Mouse (Mus musculus): Measurements from ENCODE around the gene Vps9d1. TPM values are rescaled to one million over a fixed set of nuclear protein-coding genes. Genes with fewer than 3 reads are reported as not detected.
"Not testable (repeated sequence)": the region's sequence is repeated elsewhere in the genome, so short reads cannot be mapped to it uniquely, and the experiment has no call there.

Gene Vps9d1
- polyA plus RNA-seq, 1 experiment from 2014 or later: 24.5 TPM

DNA sequence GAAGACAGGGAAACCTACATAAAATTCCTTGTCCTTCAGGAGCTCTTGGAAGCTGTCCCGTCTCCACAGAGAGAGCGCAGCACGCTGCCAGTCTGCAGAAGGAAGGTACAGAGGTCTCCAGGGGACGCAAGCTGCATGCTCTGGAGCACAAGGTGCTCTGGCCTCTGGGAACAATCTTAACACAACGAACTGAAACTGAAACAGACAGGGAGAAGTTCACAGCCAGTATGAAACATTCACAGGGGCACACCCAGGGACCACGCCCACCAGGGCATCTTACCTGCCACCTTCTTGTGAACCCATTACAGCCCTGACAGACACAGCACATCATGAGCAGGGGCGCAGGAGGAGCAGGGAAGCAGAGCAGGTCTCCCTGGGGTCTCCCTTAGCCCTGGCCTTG lies 29.8 kb upstream of the Vps9d1 start:
- H3K9me3 ChIP-seq (ENCODE audit: control insufficient read depth, low read length): no peaks in the 10 kb centered on the region
- H3K9ac ChIP-seq (ENCODE audit: low read depth, low read length): no peak overlapping the region
- H3K4me1 ChIP-seq (ENCODE audit: control insufficient read depth, insufficient read depth, low read length): no peaks in the 10 kb centered on the region
- DNase-seq (ENCODE audit: low spot score): no peak
- H3K4me2 ChIP-seq (ENCODE audit: low read depth, low read length): no peak overlapping the region
- H3K36me3 ChIP-seq (ENCODE audit: control insufficient read depth, insufficient read depth, low read length): peaks cover 22% of the 10 kb centered on the region; the same call in 1 of the 2 replicates
- H3K27me3 ChIP-seq (replicated peaks; ENCODE audit: control insufficient read depth, insufficient read depth, low read length): no peaks in the 10 kb centered on the region
- 83% methylated on average over 7 of the region's 7 CpGs for WGBS
- no peak overlapping the region for H3K27ac ChIP-seq (replicated peaks; ENCODE audit: low read depth, low read length)
- ATAC-seq (ENCODE audit: low read depth): no peak
- no peak overlapping the region for H3K4me3 ChIP-seq (ENCODE audit: low read depth, low read length)

DNA sequence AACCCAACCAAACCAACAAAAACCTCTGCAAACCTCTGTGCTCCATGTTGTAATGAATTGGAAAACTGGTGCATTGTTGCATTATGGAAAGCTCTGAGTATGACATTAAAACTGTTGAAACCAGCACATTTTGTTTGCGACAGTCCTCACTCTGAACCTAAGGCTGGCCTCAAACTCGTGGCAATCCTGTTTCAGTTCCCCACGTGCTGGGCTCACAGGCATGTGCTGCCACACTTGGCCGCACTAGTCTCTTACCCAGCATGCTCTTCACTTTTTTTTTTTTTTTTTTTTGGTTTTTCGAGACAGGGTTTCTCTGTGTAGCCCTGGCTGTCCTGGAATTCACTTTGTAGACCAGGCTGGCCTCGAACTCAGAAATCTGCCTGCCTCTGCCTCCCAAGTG lies 28.8 kb upstream of the Vps9d1 start:
- H3K9ac ChIP-seq (ENCODE audit: low read depth, low read length); H3K4me2 ChIP-seq (ENCODE audit: low read depth, low read length); H3K9me3 ChIP-seq (ENCODE audit: control insufficient read depth, low read length); H3K4me1 ChIP-seq (ENCODE audit: control insufficient read depth, insufficient read depth, low read length); H3K27me3 ChIP-seq (replicated peaks; ENCODE audit: control insufficient read depth, insufficient read depth, low read length); ATAC-seq (ENCODE audit: low read depth); H3K4me3 ChIP-seq (ENCODE audit: low read depth, low read length); H3K27ac ChIP-seq (replicated peaks; ENCODE audit: low read depth, low read length); DNase-seq (ENCODE audit: low spot score): not testable (repeated sequence)
- 88% methylated on average over 5 of the region's 6 CpGs for WGBS
- H3K36me3 ChIP-seq (ENCODE audit: control insufficient read depth, insufficient read depth, low read length): peaks cover 17% of the 10 kb centered on the region; the same call in 1 of the 2 replicates

DNA sequence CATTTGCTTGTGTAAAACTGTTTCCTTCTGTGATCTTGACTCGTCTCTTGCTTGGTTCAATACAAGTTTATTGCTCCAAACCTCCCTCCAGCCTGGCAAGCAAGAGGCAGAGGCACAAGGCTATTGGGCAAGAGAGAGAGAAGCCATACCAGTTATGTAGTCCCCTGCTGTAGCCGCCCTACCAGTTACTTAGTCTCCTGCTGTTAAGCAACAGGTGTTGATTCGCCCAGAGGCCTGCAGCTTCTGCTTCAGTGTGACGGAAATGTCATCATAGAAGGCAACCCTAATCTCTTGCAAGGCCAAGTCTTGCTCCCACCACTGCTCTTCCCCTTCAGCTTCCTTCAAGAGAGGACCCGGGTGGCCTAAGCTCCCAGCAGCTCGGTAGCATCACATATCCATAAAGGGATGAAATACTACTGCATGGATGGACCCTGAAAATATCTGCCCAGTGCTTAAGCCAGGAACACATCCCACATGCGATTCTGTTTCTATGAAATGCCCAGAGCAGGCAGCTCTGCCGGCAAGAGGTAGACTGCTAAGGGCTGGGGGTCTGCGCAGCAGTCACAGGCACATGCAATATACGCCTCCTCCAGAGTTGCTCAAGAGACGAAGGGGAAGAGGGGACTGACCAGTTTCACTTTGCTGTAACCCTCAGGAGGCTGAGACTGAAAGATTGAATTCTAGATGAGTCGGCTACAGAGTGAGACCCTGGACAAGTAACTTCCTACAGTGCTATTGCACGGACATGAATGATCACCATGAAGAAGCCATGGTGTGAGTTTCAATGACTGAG lies 26.4 kb upstream of the Vps9d1 start:
- Histone ChIP-seq H3K9me3 (ENCODE audit: control insufficient read depth, low read length) (no peaks in the 10 kb centered on the region), H3K27me3 (replicated peaks; ENCODE audit: control insufficient read depth, insufficient read depth, low read length) (no peaks in the 10 kb centered on the region), H3K4me3 (ENCODE audit: low read depth, low read length) (no peak overlapping the region), H3K36me3 (ENCODE audit: control insufficient read depth, insufficient read depth, low read length) (peaks cover 11% of the 10 kb centered on the region; the same call in 1 of the 2 replicates), H3K4me2 (ENCODE audit: low read depth, low read length) (no peak overlapping the region), H3K9ac (ENCODE audit: low read depth, low read length) (no peak overlapping the region), H3K4me1 (ENCODE audit: control insufficient read depth, insufficient read depth, low read length) (no peaks in the 10 kb centered on the region), H3K27ac (replicated peaks; ENCODE audit: low read depth, low read length) (no peak overlapping the region)
- WGBS: 86% methylated on average over 13 of the region's 13 CpGs
- no peak for ATAC-seq (ENCODE audit: low read depth)
- no peak for DNase-seq (ENCODE audit: low spot score)

DNA sequence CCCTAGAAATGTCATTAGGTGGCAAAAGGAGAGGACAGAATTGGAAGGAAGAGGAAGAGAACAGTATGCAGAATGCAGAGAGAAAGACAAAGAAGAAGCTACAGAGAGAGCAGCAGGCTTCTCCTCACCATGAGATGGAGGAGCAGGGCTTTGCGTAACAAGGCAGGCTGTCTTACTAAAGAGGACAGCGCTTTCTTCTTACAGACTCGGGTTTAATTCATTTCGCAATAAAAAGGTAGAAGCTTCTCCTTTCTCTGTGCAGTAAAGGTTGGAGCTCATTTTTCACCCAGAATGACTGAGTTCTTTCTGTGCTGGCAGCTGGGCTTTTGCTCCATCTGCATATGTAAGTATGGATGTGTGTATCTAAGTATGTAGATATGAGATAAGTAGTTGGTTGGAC lies 25.7 kb upstream of the Vps9d1 start:
- WGBS: 91% methylated on average over 4 of the region's 4 CpGs
- Histone ChIP-seq H3K4me2 (ENCODE audit: low read depth, low read length) (no peak overlapping the region), H3K27me3 (replicated peaks; ENCODE audit: control insufficient read depth, insufficient read depth, low read length) (no peaks in the 10 kb centered on the region), H3K4me1 (ENCODE audit: control insufficient read depth, insufficient read depth, low read length) (no peaks in the 10 kb centered on the region), H3K27ac (replicated peaks; ENCODE audit: low read depth, low read length) (no peak overlapping the region), H3K4me3 (ENCODE audit: low read depth, low read length) (no peak overlapping the region), H3K9me3 (ENCODE audit: control insufficient read depth, low read length) (no peaks in the 10 kb centered on the region), H3K9ac (ENCODE audit: low read depth, low read length) (no peak overlapping the region), H3K36me3 (ENCODE audit: control insufficient read depth, insufficient read depth, low read length) (peaks cover 11% of the 10 kb centered on the region; the same call in 1 of the 2 replicates)
- ATAC-seq (ENCODE audit: low read depth) (no peak), DNase-seq (ENCODE audit: low spot score) (no peak)

DNA sequence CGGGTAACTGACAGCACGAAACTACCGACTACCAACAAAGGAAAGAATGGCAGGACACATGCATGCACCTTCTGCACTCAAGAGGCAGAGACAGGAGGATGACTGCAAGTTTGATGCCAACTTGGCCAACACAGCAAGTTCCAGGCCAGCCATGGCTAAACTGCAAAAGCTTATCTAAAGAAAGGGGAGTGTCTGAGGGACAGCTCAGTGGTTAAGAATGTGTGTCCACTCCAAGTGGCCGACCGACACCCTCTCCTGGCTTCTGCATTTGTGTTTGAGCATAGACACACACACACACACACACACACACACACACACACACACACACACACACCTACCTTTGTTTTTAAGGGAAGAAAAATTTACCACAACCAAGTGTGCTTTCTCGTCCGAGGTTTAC lies 24.3 kb upstream of the Vps9d1 start:
- Histone ChIP-seq H3K27ac (replicated peaks; ENCODE audit: low read depth, low read length) (no peak overlapping the region), H3K36me3 (ENCODE audit: control insufficient read depth, insufficient read depth, low read length) (peaks cover 14% of the 10 kb centered on the region; the same call in 1 of the 2 replicates), H3K27me3 (replicated peaks; ENCODE audit: control insufficient read depth, insufficient read depth, low read length) (no peaks in the 10 kb centered on the region), H3K4me2 (ENCODE audit: low read depth, low read length) (no peak overlapping the region), H3K4me1 (ENCODE audit: control insufficient read depth, insufficient read depth, low read length) (no peaks in the 10 kb centered on the region), H3K9ac (ENCODE audit: low read depth, low read length) (no peak overlapping the region), H3K4me3 (ENCODE audit: low read depth, low read length) (no peak overlapping the region), H3K9me3 (ENCODE audit: control insufficient read depth, low read length) (no peaks in the 10 kb centered on the region)
- ATAC-seq (ENCODE audit: low read depth) (no peak), DNase-seq (ENCODE audit: low spot score) (no peak)
- 93% methylated on average over 7 of the region's 7 CpGs for WGBS

DNA sequence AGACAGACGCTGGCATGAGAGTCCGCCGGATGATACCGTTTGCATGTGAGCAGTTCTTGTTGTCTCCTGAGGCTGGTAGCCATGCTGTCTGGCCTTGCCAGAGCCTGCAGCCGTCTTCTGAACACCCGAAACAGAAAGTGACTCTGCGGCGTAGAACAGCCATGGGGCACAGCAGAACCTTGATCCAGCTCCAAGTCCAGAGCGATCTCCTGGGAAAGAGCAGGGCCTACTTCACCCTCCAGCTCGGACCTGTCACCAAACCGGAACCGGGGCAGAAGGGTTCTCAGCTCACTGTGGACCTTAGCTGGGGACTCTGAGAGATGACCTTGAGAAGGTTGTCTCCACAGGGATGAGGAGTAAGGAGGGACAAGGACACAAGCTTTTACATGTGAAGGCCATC lies 20.9 kb upstream of the Vps9d1 start:
- Histone ChIP-seq H3K9me3 (ENCODE audit: control insufficient read depth, low read length) (no peaks in the 10 kb centered on the region), H3K4me1 (ENCODE audit: control insufficient read depth, insufficient read depth, low read length) (no peaks in the 10 kb centered on the region), H3K9ac (ENCODE audit: low read depth, low read length) (no peak overlapping the region), H3K36me3 (ENCODE audit: control insufficient read depth, insufficient read depth, low read length) (peaks cover 12% of the 10 kb centered on the region; the same call in 1 of the 2 replicates), H3K27me3 (replicated peaks; ENCODE audit: control insufficient read depth, insufficient read depth, low read length) (no peaks in the 10 kb centered on the region), H3K4me3 (ENCODE audit: low read depth, low read length) (no peak overlapping the region), H3K4me2 (ENCODE audit: low read depth, low read length) (no peak overlapping the region), H3K27ac (replicated peaks; ENCODE audit: low read depth, low read length) (no peak overlapping the region)
- DNase-seq (ENCODE audit: low spot score) (no peak), ATAC-seq (ENCODE audit: low read depth) (no peak)
- WGBS: 92% methylated on average over 12 of the region's 12 CpGs

DNA sequence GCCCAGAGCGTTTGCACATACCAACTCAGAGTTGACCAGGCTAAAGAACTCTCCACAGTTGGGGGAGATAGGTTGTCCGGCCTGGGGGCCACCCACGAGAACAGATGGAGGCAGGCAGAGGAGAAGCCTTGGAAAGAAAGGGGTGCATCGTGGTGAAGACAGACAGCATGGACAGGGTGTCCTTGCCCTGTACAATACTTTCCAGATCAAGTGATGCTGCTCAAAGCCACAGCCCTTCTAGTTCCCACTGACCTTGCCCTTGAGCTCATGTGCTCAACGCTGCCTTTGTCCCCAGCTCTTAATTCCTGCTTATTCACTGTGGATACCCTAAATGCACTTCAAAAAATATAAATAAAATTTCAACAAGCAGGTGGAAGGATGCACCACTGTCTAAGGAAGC lies 20.3 kb upstream of the Vps9d1 start:
- Histone ChIP-seq H3K4me2 (ENCODE audit: low read depth, low read length) (no peak overlapping the region), H3K27ac (replicated peaks; ENCODE audit: low read depth, low read length) (no peak overlapping the region), H3K9ac (ENCODE audit: low read depth, low read length) (no peak overlapping the region), H3K27me3 (replicated peaks; ENCODE audit: control insufficient read depth, insufficient read depth, low read length) (no peaks in the 10 kb centered on the region), H3K4me3 (ENCODE audit: low read depth, low read length) (no peak overlapping the region), H3K9me3 (ENCODE audit: control insufficient read depth, low read length) (no peaks in the 10 kb centered on the region), H3K4me1 (ENCODE audit: control insufficient read depth, insufficient read depth, low read length) (no peaks in the 10 kb centered on the region), H3K36me3 (ENCODE audit: control insufficient read depth, insufficient read depth, low read length) (peaks cover 19% of the 10 kb centered on the region)
- ATAC-seq (ENCODE audit: low read depth) (no peak), DNase-seq (ENCODE audit: low spot score) (no peak)
- WGBS: 88% methylated on average over 5 of the region's 5 CpGs

DNA sequence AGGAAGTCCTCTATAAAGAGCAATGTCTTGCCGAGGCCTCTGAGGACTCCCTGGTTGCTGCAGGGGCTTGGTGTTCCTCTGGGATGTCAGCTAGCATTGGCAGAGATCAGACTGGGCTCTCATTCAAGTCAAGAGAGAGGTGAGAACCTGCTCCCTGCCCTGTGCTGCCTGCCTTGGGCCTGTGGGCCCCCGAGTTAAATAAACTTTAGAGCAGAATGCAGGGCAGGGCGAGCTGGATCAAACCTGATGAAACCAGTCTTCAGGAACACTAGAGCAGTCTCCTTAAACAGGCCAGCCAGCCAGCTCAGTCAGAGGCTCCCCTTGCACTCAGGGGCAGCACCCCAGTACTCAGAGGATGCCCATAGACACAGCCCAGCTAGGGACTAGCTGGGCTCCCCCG lies 17.8 kb upstream of the Vps9d1 start:
- WGBS: 71% methylated on average over 4 of the region's 4 CpGs
- no peak overlapping the region for H3K4me2 ChIP-seq (ENCODE audit: low read depth, low read length)
- ATAC-seq (ENCODE audit: low read depth): no peak
- no peak overlapping the region for H3K9ac ChIP-seq (ENCODE audit: low read depth, low read length)
- no peak for DNase-seq (ENCODE audit: low spot score)
- no peak overlapping the region for H3K4me3 ChIP-seq (ENCODE audit: low read depth, low read length)
- H3K27ac ChIP-seq (replicated peaks; ENCODE audit: low read depth, low read length): no peak overlapping the region; the same call in 1 of the 2 replicates
- no peaks in the 10 kb centered on the region for H3K9me3 ChIP-seq (ENCODE audit: control insufficient read depth, low read length)
- H3K4me1 ChIP-seq (ENCODE audit: control insufficient read depth, insufficient read depth, low read length): no peaks in the 10 kb centered on the region
- H3K27me3 ChIP-seq (replicated peaks; ENCODE audit: control insufficient read depth, insufficient read depth, low read length): no peaks in the 10 kb centered on the region
- peaks cover 44% of the 10 kb centered on the region for H3K36me3 ChIP-seq (ENCODE audit: control insufficient read depth, insufficient read depth, low read length)

DNA sequence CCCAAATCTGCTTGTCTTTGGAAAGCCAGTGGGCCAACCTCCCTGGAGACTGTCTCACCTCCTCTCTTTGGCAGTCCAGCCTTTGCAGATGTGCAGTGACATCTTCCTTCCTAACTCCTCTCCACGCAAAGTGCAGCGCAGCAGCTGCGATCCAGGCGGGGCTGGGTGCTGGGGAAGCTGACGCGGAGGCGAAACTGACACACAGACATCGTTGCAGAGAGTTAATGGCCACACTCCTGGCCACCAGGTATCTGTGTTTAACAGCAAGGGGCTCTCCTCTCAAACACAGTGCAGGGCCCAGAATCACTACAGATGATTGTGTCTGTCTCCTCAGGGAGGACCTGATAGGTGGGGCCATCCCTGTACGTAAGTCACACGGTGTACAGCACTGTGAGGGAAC lies 17.0 kb upstream of the Vps9d1 start:
- no peaks in the 10 kb centered on the region for H3K27me3 ChIP-seq (replicated peaks; ENCODE audit: control insufficient read depth, insufficient read depth, low read length)
- H3K4me2 ChIP-seq (ENCODE audit: low read depth, low read length): no peak overlapping the region
- no peaks in the 10 kb centered on the region for H3K4me1 ChIP-seq (ENCODE audit: control insufficient read depth, insufficient read depth, low read length)
- H3K4me3 ChIP-seq (ENCODE audit: low read depth, low read length): no peak overlapping the region
- 87% methylated on average over 10 of the region's 10 CpGs for WGBS
- H3K36me3 ChIP-seq (ENCODE audit: control insufficient read depth, insufficient read depth, low read length): peaks cover 52% of the 10 kb centered on the region
- no peak overlapping the region for H3K27ac ChIP-seq (replicated peaks; ENCODE audit: low read depth, low read length)
- no peaks in the 10 kb centered on the region for H3K9me3 ChIP-seq (ENCODE audit: control insufficient read depth, low read length)
- DNase-seq (ENCODE audit: low spot score) (no peak), ATAC-seq (ENCODE audit: low read depth) (no peak)
- H3K9ac ChIP-seq (ENCODE audit: low read depth, low read length): no peak overlapping the region
